In genomic region chr7:16874756-16875309, GRCm38 (mm10) we compare ENCODE assay signal across 1 mouse cellular context.
TF ChIP-seq lines count a peak whose summit lies in the region.

No protein-coding gene starts in this region.

TF ChIP-seq in CH12.LX, 34 proteins besides CTCF, POLR2A, EP300 and RAD21:
- TF ChIP-seq MXI1 (IDR thresholded peaks at IDR 0.05; ENCODE audit: low read depth, low read length) (no peak), TCF12 (IDR thresholded peaks at IDR 0.05; ENCODE audit: low read depth, low read length) (no peak), MAFK (IDR thresholded peaks at IDR 0.05; ENCODE audit: insufficient replicate concordance, low read length) (no peak), PAX5 (IDR thresholded peaks at IDR 0.05; ENCODE audit: low read length) (no peak), HCFC1 (IDR thresholded peaks at IDR 0.05; ENCODE audit: low read depth, low read length) (no peak), MYC (IDR thresholded peaks at IDR 0.05; ENCODE audit: low read depth, low read length) (no peak), KAT2A (IDR thresholded peaks at IDR 0.05; ENCODE audit: insufficient replicate concordance, low read length) (0 out of 2 replicates have a peak, but pooled peaks have one; percentile 3), JUND (conservative IDR thresholded peaks at IDR 0.05; ENCODE audit: low read depth, low read length) (no peak), IRF4 (IDR thresholded peaks at IDR 0.05; ENCODE audit: low read depth, low read length) (no peak), POLR2AphosphoS2 (IDR thresholded peaks at IDR 0.05; ENCODE audit: low read depth, low read length) (no peak), JUN (IDR thresholded peaks at IDR 0.05; ENCODE audit: insufficient read depth, low read depth, low read length) (no peak), CHD2 (IDR thresholded peaks at IDR 0.05; ENCODE audit: low read length) (no peak; the same call in 1 of the 2 replicates), USF1 (IDR thresholded peaks at IDR 0.05; ENCODE audit: low read depth, low read length) (peak; percentile 79), E2F4 (IDR thresholded peaks at IDR 0.05; ENCODE audit: insufficient replicate concordance, low read depth, low read length) (no peak), ETS1 (conservative IDR thresholded peaks at IDR 0.05; ENCODE audit: low read depth, low read length) (no peak), ZMIZ1 (IDR thresholded peaks at IDR 0.05; ENCODE audit: low read depth, low read length) (no peak), USF2 (conservative IDR thresholded peaks at IDR 0.05; ENCODE audit: low read depth, low read length) (peak; percentile 74), UBTF (IDR thresholded peaks at IDR 0.05; ENCODE audit: low read depth, low read length) (no peak), BHLHE40 (IDR thresholded peaks at IDR 0.05; ENCODE audit: low read depth, low read length) (peak; percentile 89), ZNF384 (IDR thresholded peaks at IDR 0.05; ENCODE audit: low read depth, low read length) (no peak), MEF2A (IDR thresholded peaks at IDR 0.05; ENCODE audit: borderline replicate concordance, low read depth, low read length) (peak; percentile 92), MAZ (IDR thresholded peaks at IDR 0.05; ENCODE audit: low read depth, low read length) (0 out of 2 replicates have a peak, but pooled peaks have one; percentile 20), NELFE (IDR thresholded peaks at IDR 0.05; ENCODE audit: low read depth, low read length) (no peak), ZC3H11A (IDR thresholded peaks at IDR 0.05; ENCODE audit: low read depth, low read length) (no peak), RCOR1 (conservative IDR thresholded peaks at IDR 0.05; ENCODE audit: low read depth, low read length) (no peak), NRF1 (IDR thresholded peaks at IDR 0.05; ENCODE audit: low read depth, low read length) (peak; percentile 88), MAX (IDR thresholded peaks at IDR 0.05; ENCODE audit: low read length) (peak; percentile 67), ELF1 (IDR thresholded peaks at IDR 0.05; ENCODE audit: low read depth, low read length) (peak; percentile 49; the same call in 1 of the 2 replicates), GABPA (IDR thresholded peaks at IDR 0.05; ENCODE audit: insufficient replicate concordance, low read depth, low read length) (no peak), ZKSCAN1 (IDR thresholded peaks at IDR 0.05; ENCODE audit: borderline replicate concordance, low read depth, low read length) (no peak), TBP (conservative IDR thresholded peaks at IDR 0.05; ENCODE audit: low read depth, low read length) (peak; percentile 71), SMC3 (IDR thresholded peaks at IDR 0.05; ENCODE audit: low read depth, low read length) (no peak), CHD1 (IDR thresholded peaks at IDR 0.05; ENCODE audit: low read depth, low read length) (no peak), SIN3A (IDR thresholded peaks at IDR 0.05; ENCODE audit: low read length) (peak; percentile 36)
